Mouse (Mus musculus) ES-Bruce4 (cell line): ENCODE results near the gene Myh7. TPM values are rescaled to one million over a fixed set of nuclear protein-coding genes. Genes with fewer than 3 reads are reported as not detected.
"Not testable (repeated sequence)": the region's sequence is repeated elsewhere in the genome, so short reads cannot be mapped to it uniquely, and the experiment has no call there.

Experiments
- H3K27ac ChIP-seq: 2 replicates; pipeline ENCODE4 v1.5.1; 2012; ENCODE audit warnings: low read length, inconsistent platforms; ENCODE audit not compliant: insufficient read depth
- H3K27me3 ChIP-seq: 2 replicates; pipeline ENCODE4 v1.6.1; 2012; ENCODE audit warnings: mild to moderate bottlenecking, low read length, inconsistent platforms; ENCODE audit not compliant: control insufficient read depth, poor library complexity, insufficient read depth, severe bottlenecking
- H3K36me3 ChIP-seq: 2 replicates; pipeline ENCODE4 v1.6.1; 2012; ENCODE audit warnings: inconsistent platforms, mild to moderate bottlenecking, low read length, moderate library complexity; ENCODE audit not compliant: control insufficient read depth, poor library complexity, insufficient read depth, severe bottlenecking
- H3K4me1 ChIP-seq: one replicate; pipeline ENCODE4 v1.8.1; 2011; ENCODE audit warnings: low read length; ENCODE audit not compliant: control insufficient read depth, insufficient read depth
- H3K4me3 ChIP-seq: 2 replicates; pipeline ENCODE4 v1.5.1; 2011; ENCODE audit warnings: low read depth, mild to moderate bottlenecking, low read length
- H3K9ac ChIP-seq: 2 replicates; pipeline ENCODE4 v1.6.1; 2012; ENCODE audit warnings: low read depth, mild to moderate bottlenecking, inconsistent platforms; ENCODE audit not compliant: poor library complexity, severe bottlenecking
- H3K9me3 ChIP-seq: replicated peaks from 2 replicates; pipeline ENCODE4 v1.6.1; 2012; ENCODE audit warnings: mild to moderate bottlenecking, low read length, inconsistent platforms; ENCODE audit not compliant: control insufficient read depth, poor library complexity, insufficient read depth, severe bottlenecking
- CTCF ChIP-seq: IDR thresholded peaks from one replicate; pipeline ENCODE4 v1.8.1; 2011; ENCODE audit warnings: low read depth, low read length
- EP300 ChIP-seq: IDR thresholded peaks from 2 replicates; pipeline ENCODE4 v1.6.1; 2011; ENCODE audit warnings: low read depth, low read length; ENCODE audit not compliant: insufficient read depth
- POLR2A ChIP-seq: IDR thresholded peaks from one replicate; pipeline ENCODE4 v1.8.1; 2011; ENCODE audit warnings: low read length; ENCODE audit not compliant: insufficient read depth
- polyA plus RNA-seq: library from polyadenylated mRNA; stranded (reverse); fragments of >200 nt; gene quantifications from 2 replicates; pipeline ENCODE4 v1.2.4, GENCODE M21; 2011; ENCODE audit warnings: low read depth; ENCODE audit not compliant: missing spikeins, insufficient read depth, insufficient read length

The Myh7 gene
- polyA plus RNA-seq, 1 experiment, result 3.1 TPM

- TF ChIP-seq POLR2A, result no peak
- TF ChIP-seq CTCF, result no peak
- no peak for TF ChIP-seq EP300
- no peaks in the 10 kb centered on the region for H3K36me3 ChIP-seq
- H3K9me3 ChIP-seq, result no peaks in the 10 kb centered on the region
- H3K9ac ChIP-seq, result no peak overlapping the region
- no peaks in the 10 kb centered on the region for H3K4me1 ChIP-seq
- H3K4me3 ChIP-seq, result no peak overlapping the region
- H3K27me3 ChIP-seq, result no peaks in the 10 kb centered on the region
- H3K27ac ChIP-seq, result no peak overlapping the region
These were observed 31.7 kb downstream of the Myh7 start for GRCm38 (mm10) chr14:54962714-54963113.

GRCm38 (mm10) chr14:54961487-54961886 is 32.9 kb downstream of the Myh7 start:
- no peaks in the 10 kb centered on the region for H3K9me3 ChIP-seq
- no peak overlapping the region for H3K27ac ChIP-seq
- no peak for TF ChIP-seq POLR2A
- TF ChIP-seq CTCF, result no peak
- no peak for TF ChIP-seq EP300
- H3K4me1 ChIP-seq, result no peaks in the 10 kb centered on the region
- H3K36me3 ChIP-seq, result no peaks in the 10 kb centered on the region
- H3K9ac ChIP-seq, result no peak overlapping the region
- no peaks in the 10 kb centered on the region for H3K27me3 ChIP-seq
- H3K4me3 ChIP-seq, result no peak overlapping the region

- no peaks in the 10 kb centered on the region for H3K4me1 ChIP-seq
- H3K27ac ChIP-seq, result no peak overlapping the region
- TF ChIP-seq CTCF (no peak), EP300 (no peak), POLR2A (no peak)
- no peak overlapping the region for H3K9ac ChIP-seq
- no peaks in the 10 kb centered on the region for H3K9me3 ChIP-seq
- no peak overlapping the region for H3K4me3 ChIP-seq
- H3K36me3 ChIP-seq, result no peaks in the 10 kb centered on the region
- no peaks in the 10 kb centered on the region for H3K27me3 ChIP-seq
These were observed 33.7 kb downstream of the Myh7 start for GRCm38 (mm10) chr14:54960769-54961168.

GRCm38 (mm10) chr14:54959853-54960613 is 34.4 kb downstream of the Myh7 start:
- H3K9ac ChIP-seq, H3K4me3 ChIP-seq, H3K36me3 ChIP-seq, H3K4me1 ChIP-seq, H3K9me3 ChIP-seq, H3K27ac ChIP-seq, H3K27me3 ChIP-seq: not testable (repeated sequence)

DNA sequence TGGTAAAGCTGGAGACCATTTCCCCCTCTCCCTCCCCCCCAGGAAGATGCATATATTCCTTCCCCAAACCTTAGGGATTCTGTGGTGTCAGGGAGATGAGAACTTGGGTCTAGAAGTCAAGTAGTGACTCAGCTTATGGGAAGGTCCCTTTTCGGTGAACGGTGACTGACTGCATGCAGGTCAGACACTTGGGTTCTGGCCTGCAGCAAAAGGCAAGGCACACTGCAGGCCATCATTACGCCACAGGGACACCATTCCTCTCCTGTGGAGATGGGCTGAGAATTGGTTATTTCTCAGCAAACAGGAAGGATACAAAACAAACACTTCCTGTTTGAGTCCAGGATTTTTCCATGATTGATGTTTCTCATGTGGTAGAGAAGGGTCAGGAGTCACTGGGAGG is 35.2 kb downstream of the Myh7 start:
- no peaks in the 10 kb centered on the region for H3K36me3 ChIP-seq
- no peaks in the 10 kb centered on the region for H3K4me1 ChIP-seq
- H3K9me3 ChIP-seq, result no peaks in the 10 kb centered on the region
- no peak overlapping the region for H3K4me3 ChIP-seq
- no peak overlapping the region for H3K9ac ChIP-seq
- H3K27ac ChIP-seq, result no peak overlapping the region
- no peaks in the 10 kb centered on the region for H3K27me3 ChIP-seq
- TF ChIP-seq POLR2A (no peak), CTCF (no peak), EP300 (no peak)

DNA sequence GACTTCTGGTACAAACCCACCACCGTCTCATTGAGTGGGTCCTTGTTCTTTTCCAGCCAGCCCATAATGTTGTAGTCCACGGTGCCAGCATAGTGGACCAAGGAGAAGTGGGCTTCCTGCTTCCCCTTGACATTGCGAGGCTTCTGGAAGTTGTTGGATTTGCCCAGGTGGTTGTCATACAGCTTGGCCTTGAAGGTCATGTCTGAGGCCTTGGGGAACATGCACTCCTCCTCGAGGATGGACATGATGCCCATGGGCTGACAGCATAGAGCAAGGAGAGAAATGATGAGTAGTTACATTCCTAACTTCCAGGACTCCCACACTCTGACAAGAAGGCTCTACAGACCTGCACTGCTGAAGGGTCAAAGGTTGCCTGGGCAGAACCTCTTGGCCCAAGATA is 35.9 kb downstream of the Myh7 start:
- Histone ChIP-seq H3K27ac (no peak overlapping the region), H3K4me1 (no peaks in the 10 kb centered on the region), H3K9me3 (no peaks in the 10 kb centered on the region), H3K27me3 (no peaks in the 10 kb centered on the region; the same call in 1 of the 2 replicates), H3K4me3 (no peak overlapping the region), H3K36me3 (no peaks in the 10 kb centered on the region), H3K9ac (no peak overlapping the region)
- TF ChIP-seq EP300 (no peak), POLR2A (no peak), CTCF (no peak)
